Mouse (Mus musculus) limb, embryonic 15.5 days (tissue): ENCODE measurements around the gene Ctdspl. TPM values are rescaled to one million over a fixed set of nuclear protein-coding genes. Genes with fewer than 3 reads are reported as not detected.

Source experiments
- ATAC-seq: fragments of 200-750 bp; cut with Nextera tagmentation; 2 replicates; pipeline ENCODE4 v1.8.0; 2017; ENCODE audit warnings: low read depth, moderate TSS enrichment; ENCODE audit not compliant: insufficient number of reproducible peaks, low FRiP score, low TSS enrichment
- H3K27ac ChIP-seq: fragments of 300-500 bp; sonication (generic); 2 replicates; pipeline ENCODE4 v1.5.1; 2015; ENCODE audit warnings: moderate library complexity, mild to moderate bottlenecking, inconsistent platforms
- H3K27me3 ChIP-seq: fragments of 300-500 bp; sonication (generic); 2 replicates; pipeline ENCODE4 v1.6.1; 2015; ENCODE audit warnings: inconsistent platforms
- H3K36me3 ChIP-seq: fragments of 300-500 bp; sonication (generic); 2 replicates; pipeline ENCODE4 v1.6.1; 2015; ENCODE audit warnings: inconsistent platforms
- H3K4me1 ChIP-seq: fragments of 300-500 bp; sonication (generic); 2 replicates; pipeline ENCODE4 v1.6.1; 2015; ENCODE audit warnings: inconsistent platforms
- H3K4me2 ChIP-seq: fragments of 300-500 bp; sonication (generic); 2 replicates; pipeline ENCODE4 v1.6.1; 2015; ENCODE audit warnings: mild to moderate bottlenecking, inconsistent platforms
- H3K4me3 ChIP-seq: fragments of 300-500 bp; sonication (generic); 2 replicates; pipeline ENCODE4 v1.5.1; 2015; ENCODE audit warnings: mild to moderate bottlenecking, inconsistent platforms
- H3K9ac ChIP-seq: fragments of 300-500 bp; sonication (generic); 2 replicates; pipeline ENCODE4 v1.6.1; 2015; ENCODE audit warnings: inconsistent platforms
- H3K9me3 ChIP-seq: fragments of 300-500 bp; sonication (generic); 2 replicates; pipeline ENCODE4 v1.6.1; 2016; ENCODE audit warnings: inconsistent platforms
- WGBS: fragments of 180-500 bp; shearing (Covaris S2); methylation state at CpG from one replicate; pipeline ENCODE4 v1.1.7; 2015; 5-methylcytosine and 5-hydroxymethylcytosine counted together
- microRNA-seq: library from miRNA; unstranded; fragments of <30 nt; microRNA quantifications from one replicate; pipeline ENCODE4, GENCODE M21; 2016
- polyA plus RNA-seq: library from polyadenylated mRNA; unstranded; fragments of >200 nt; fragmentation: Nextera tagmentation; extraction: Ambion mirVana; gene quantifications from 2 replicates; pipeline ENCODE4 v1.2.1, GENCODE M21; 2015

The Ctdspl gene
- polyA plus RNA-seq, 1 experiment from 2014 or later, result 19.2 TPM

GRCm38 (mm10) chr9:119091581-119092310 is 165.5 kb downstream of the Ctdspl start:
- Histone ChIP-seq H3K9me3 (no peaks in the 10 kb centered on the region), H3K9ac (no peak overlapping the region), H3K4me2 (peak overlapping the region; percentile 77), H3K27ac (no peak overlapping the region), H3K4me3 (peak overlapping the region; percentile 67), H3K4me1 (peaks cover 65% of the 10 kb centered on the region), H3K36me3 (no peaks in the 10 kb centered on the region), H3K27me3 (no peaks in the 10 kb centered on the region)
- ATAC-seq, result no peak
- 72% methylated on average over 12 of the region's 12 CpGs for WGBS

DNA sequence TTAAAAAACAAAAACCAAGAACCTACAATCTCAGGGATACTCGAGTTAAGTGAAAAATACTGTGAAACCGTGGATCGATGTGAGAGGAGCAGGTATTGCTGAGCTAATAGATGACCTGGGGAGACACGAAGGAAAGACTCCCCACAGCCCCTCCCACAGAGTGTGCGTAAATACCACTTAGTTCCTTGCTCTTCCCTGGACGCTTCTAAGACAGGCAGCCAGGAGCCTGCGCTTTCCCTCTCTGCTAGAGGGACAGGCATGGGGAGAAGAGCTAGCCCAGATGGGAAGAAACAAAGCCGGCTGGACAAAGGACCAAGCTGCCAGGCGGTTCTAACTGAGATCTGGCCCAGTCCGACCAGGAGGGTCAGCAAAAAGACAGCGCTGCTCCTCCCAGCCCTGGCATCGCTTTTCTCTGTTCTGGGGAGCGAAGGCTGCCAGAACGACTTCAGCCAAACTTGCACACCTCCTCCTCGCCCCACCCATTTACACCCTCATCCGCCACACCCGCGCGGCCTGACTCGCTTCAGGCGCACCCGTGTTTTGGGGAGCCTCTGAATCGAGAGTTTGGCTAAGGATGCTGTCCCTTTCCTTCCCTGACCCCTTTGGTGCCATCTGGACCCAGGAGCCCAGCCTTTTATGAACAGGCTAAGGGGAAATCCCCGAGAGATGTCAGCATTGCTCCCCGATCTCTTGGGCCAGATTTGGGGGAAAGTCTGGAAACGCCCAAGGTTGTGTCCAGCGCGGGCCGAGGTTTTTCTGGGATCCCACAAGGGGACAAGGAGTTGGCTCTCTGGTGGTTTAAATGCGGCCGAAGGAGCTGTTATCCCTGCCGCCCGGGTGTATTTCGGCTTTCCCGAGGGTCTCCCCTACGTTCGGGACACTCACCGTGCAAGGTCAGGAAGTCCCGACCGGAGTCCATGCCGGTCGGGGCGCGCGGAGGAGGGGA is 166.5 kb downstream of the Ctdspl start:
- H3K4me2 ChIP-seq, result peak overlapping the region; percentile 77
- peak overlapping the region; percentile 67 for H3K4me3 ChIP-seq
- no peaks in the 10 kb centered on the region for H3K9me3 ChIP-seq
- no peaks in the 10 kb centered on the region for H3K27me3 ChIP-seq
- WGBS, result 2% methylated on average over 45 of the region's 45 CpGs
- H3K36me3 ChIP-seq, result no peaks in the 10 kb centered on the region
- no peak for ATAC-seq
- H3K27ac ChIP-seq, result peak overlapping the region; percentile 92
- H3K9ac ChIP-seq, result peak overlapping the region; percentile 47
- H3K4me1 ChIP-seq, result peaks cover 59% of the 10 kb centered on the region

Small RNAs within 50 kb of the gene (microRNA-seq; reads per million reads assigned to microRNA genes)
- 11.0 reads per million, percentile 27 among the genes with 10 or more reads in this experiment for gene Mir26a-1

Other genes starting within 250 kb of the Ctdspl start
- gene Vill, start 126.3 kb downstream of the Ctdspl start, polyA plus RNA-seq, result 19.0 and 19.7 TPM in 2 replicates
- gene Plcd1, start 167.0 kb downstream of the Ctdspl start, polyA plus RNA-seq, result 55.5 and 57.7 TPM in 2 replicates
- gene Dlec1, start 176.0 kb downstream of the Ctdspl start, polyA plus RNA-seq, result 0.38 and 0.46 TPM in 2 replicates
- 1.7 and 2.4 TPM in 2 replicates for gene Acaa1b, start 230.6 kb downstream of the Ctdspl start, polyA plus RNA-seq
- not detected in 2 replicates for gene Gm47289, start 232.7 kb downstream of the Ctdspl start, polyA plus RNA-seq